Mouse (Mus musculus): ENCODE measurements around the gene Myof. TPM values are rescaled to one million over a fixed set of nuclear protein-coding genes. Genes with fewer than 3 reads are reported as not detected.

The Myof gene
- 6.4 and 16.1 TPM in 2 replicates for polyA plus RNA-seq (2012; ENCODE audit: low replicate concordance)

GRCm38 (mm10) chr19:38043281-38043981, at the start of gene Myof:
Gene Myof, minus strand, starts transcription at chr19:38043577.

DNA sequence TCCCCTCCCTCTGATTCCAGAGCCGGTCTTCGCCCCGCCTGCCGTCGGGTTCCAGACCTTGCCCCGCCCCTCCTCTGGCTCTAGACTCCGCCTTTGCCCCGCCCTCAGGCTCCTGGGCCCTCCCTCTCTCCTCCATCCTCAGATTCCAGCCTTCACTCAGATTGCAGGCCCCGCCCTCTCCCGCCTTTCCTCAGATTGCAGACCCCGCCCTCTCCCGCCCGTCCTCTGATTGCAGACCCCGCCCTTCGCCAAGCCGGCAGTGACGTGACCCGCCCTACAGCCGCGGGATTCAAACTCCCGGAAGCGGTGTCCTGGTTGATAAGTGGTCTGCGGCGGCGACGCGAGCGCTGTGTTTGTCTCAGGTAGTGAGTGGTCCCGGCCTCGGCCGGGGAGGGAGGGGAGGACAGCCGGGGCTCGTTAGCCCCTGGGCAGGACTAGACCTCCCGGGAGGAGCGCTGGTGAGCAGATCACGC, 11.4 kb upstream of the Myof start, which contains the start of gene Cep55:
Gene Cep55, plus strand, starts transcription at position 292 of the 473 bp plus-strand sequence.

Other genes with a start within 250 kb of the Myof start
- gene Cep55, start 11.4 kb upstream of the Myof start, polyA plus RNA-seq (2012; ENCODE audit: low replicate concordance) = 0.77 and 1.1 TPM in 2 replicates
- 0.90 and 1.9 TPM in 2 replicates for gene Ffar4, start 53.5 kb upstream of the Myof start, polyA plus RNA-seq (2012; ENCODE audit: low replicate concordance)
- gene Rbp4, start 81.7 kb upstream of the Myof start, polyA plus RNA-seq (2012; ENCODE audit: low replicate concordance) = not detected in 2 replicates
- gene Pde6c, start 89.2 kb upstream of the Myof start, polyA plus RNA-seq (2012; ENCODE audit: low replicate concordance) = not detected in 2 replicates
- gene Fra10ac1, start 180.6 kb upstream of the Myof start, polyA plus RNA-seq (2012; ENCODE audit: low replicate concordance) = 5.4 and 11.9 TPM in 2 replicates
- gene Lgi1, start 221.0 kb upstream of the Myof start, polyA plus RNA-seq (2012; ENCODE audit: low replicate concordance) = not detected in 2 replicates

Measured in hematopoietic multipotent progenitor cell, adult 10-12 weeks (in vitro differentiated cells).